Mouse (Mus musculus) embryonic facial prominence, embryonic 10.5 days (tissue): ENCODE measurements at regions not wholly inside any gene's neighbourhood (a gene's known extent, or its start where the extent isn't known, plus 50 kb on each side); places are given as distances from the start of the nearest gene placed in this dataset.
A peak's percentile ranks its signal among the peaks of the same experiment; 100 is the strongest.

Experiments used
- DNase-seq: peaks from one replicate; pipeline ENCODE4 v3.0.0-alpha.2; 2017; ENCODE audit warnings: low spot score
- H3K27ac ChIP-seq: fragments of 300-500 bp; sonication (generic); replicated peaks from 2 replicates; pipeline ENCODE4 v1.5.1; 2016; ENCODE audit warnings: mild to moderate bottlenecking
- H3K27me3 ChIP-seq: fragments of 300-500 bp; sonication (generic); replicated peaks from 2 replicates; pipeline ENCODE4 v1.6.1; 2016; ENCODE audit warnings: low read depth, mild to moderate bottlenecking; ENCODE audit not compliant: poor library complexity, severe bottlenecking
- H3K36me3 ChIP-seq: fragments of 300-500 bp; sonication (generic); replicated peaks from 2 replicates; pipeline ENCODE4 v1.6.1; 2016; ENCODE audit warnings: mild to moderate bottlenecking, moderate library complexity
- H3K4me1 ChIP-seq: fragments of 300-500 bp; sonication (generic); 2 replicates; pipeline ENCODE4 v1.6.1; 2016
- H3K4me3 ChIP-seq: fragments of 300-500 bp; sonication (generic); 2 replicates; pipeline ENCODE4 v1.5.1; 2016; ENCODE audit warnings: mild to moderate bottlenecking, moderate library complexity
- H3K9me3 ChIP-seq: fragments of 300-500 bp; sonication (generic); 2 replicates; pipeline ENCODE4 v1.6.1; 2016; ENCODE audit warnings: mild to moderate bottlenecking
- WGBS: fragments of 180-500 bp; shearing (Covaris S2); methylation state at CpG from one replicate; pipeline ENCODE4 v1.1.7; 2016; 5-methylcytosine and 5-hydroxymethylcytosine counted together

GRCm38 (mm10) chr11:51911481-51911880 is 54.0 kb upstream of the Jade2 start:
- H3K4me3 ChIP-seq, result no peak overlapping the region
- H3K36me3 ChIP-seq, result no peaks in the 10 kb centered on the region
- no peak for DNase-seq
- H3K9me3 ChIP-seq, result no peaks in the 10 kb centered on the region
- peaks cover 10% of the 10 kb centered on the region; the same call in 1 of the 2 replicates for H3K27me3 ChIP-seq
- peaks cover 14% of the 10 kb centered on the region for H3K4me1 ChIP-seq
- H3K27ac ChIP-seq, result no peak overlapping the region
- 79% methylated on average over 3 of the region's 3 CpGs for whole genome bisulfite sequencing

- DNase-seq, result no peak
- 13% methylated on average over 8 of the region's 8 CpGs for WGBS
- H3K4me1 ChIP-seq, result peaks cover 23% of the 10 kb centered on the region
- H3K27ac ChIP-seq, result no peak overlapping the region
- H3K36me3 ChIP-seq, result no peaks in the 10 kb centered on the region
- peak overlapping the region; percentile 50 for H3K4me3 ChIP-seq
- no peaks in the 10 kb centered on the region for H3K9me3 ChIP-seq
- H3K27me3 ChIP-seq, result peaks cover 14% of the 10 kb centered on the region; the same call in 1 of the 2 replicates
These were observed 51.8 kb upstream of the Cdkn2aipnl start for GRCm38 (mm10) chr11:51915656-51916032.

- Histone ChIP-seq H3K27me3 (peaks cover 14% of the 10 kb centered on the region; the same call in 1 of the 2 replicates), H3K4me1 (peaks cover 23% of the 10 kb centered on the region), H3K4me3 (peak overlapping the region; percentile 50), H3K9me3 (no peaks in the 10 kb centered on the region), H3K27ac (peak overlapping the region; percentile 3; the same call in 1 of the 2 replicates), H3K36me3 (no peaks in the 10 kb centered on the region)
- WGBS, result under 1% methylated on average over 29 of the region's 29 CpGs
- DNase-seq, result peak; percentile 70
These were observed 51.2 kb upstream of the Cdkn2aipnl start for GRCm38 (mm10) chr11:51916033-51916929.
